Mouse (Mus musculus) adrenal gland, adult 2 months (tissue): Measurements from ENCODE around the gene C3ar1. TPM values are rescaled to one million over a fixed set of nuclear protein-coding genes. Genes with fewer than 3 reads are reported as not detected.

Source experiments
- DNase-seq: peaks from one replicate; pipeline ENCODE4 v3.0.0; 2021
- long read RNA-seq: library from polyadenylated mRNA; stranded (forward); transcript quantifications from one replicate; pipeline ENCODE4 v2.0.0, GENCODE M21; 2021
- polyA plus RNA-seq: library from polyadenylated mRNA; depleted of rRNA; stranded (reverse); fragments of >200 nt; gene quantifications from 2 replicates; pipeline ENCODE4 v1.2.3, GENCODE M21; 2012; rRNA removed
- total RNA-seq, 2 experiments: library from RNA; stranded (reverse); gene quantifications; 2 replicates each; pipeline ENCODE4 v1.2.3; 2021

Gene C3ar1
- 1 to 10 TPM; 2.6 to 6.7 TPM for total RNA-seq
- 2.7 and 3.0 TPM in 2 replicates for polyA plus RNA-seq
- long read RNA-seq, full-length matches to known transcripts: 2 of 2 reads
- long read RNA-seq, partial matches to known transcripts: 0 of 2 reads
- long read RNA-seq, other reads (novel, unspliced or antisense): 0 of 2 reads

DNA sequence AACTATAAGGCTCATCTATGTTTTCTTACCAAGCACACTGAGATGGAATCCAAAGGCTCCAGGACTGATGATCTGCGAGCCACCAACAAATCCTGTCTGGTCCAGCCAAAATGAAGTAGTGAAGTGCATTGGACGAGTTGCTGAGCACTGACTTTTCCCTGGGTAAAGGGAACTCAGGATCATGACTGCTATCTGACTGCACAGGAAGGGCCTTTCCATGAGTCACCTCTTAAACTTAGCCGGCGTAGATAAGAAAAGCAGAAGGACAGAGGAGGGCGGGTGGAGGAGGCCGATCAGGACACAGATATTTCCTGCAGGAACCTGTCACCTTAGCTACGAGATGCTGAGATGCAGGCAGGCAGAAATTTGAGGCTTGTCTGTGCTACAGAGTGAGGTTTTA lies at the start of gene C3ar1:
Gene C3ar1, minus strand, starts transcription at position 207 of the 400 bp plus-strand sequence.
- DNase-seq: peak; percentile 61

DNA sequence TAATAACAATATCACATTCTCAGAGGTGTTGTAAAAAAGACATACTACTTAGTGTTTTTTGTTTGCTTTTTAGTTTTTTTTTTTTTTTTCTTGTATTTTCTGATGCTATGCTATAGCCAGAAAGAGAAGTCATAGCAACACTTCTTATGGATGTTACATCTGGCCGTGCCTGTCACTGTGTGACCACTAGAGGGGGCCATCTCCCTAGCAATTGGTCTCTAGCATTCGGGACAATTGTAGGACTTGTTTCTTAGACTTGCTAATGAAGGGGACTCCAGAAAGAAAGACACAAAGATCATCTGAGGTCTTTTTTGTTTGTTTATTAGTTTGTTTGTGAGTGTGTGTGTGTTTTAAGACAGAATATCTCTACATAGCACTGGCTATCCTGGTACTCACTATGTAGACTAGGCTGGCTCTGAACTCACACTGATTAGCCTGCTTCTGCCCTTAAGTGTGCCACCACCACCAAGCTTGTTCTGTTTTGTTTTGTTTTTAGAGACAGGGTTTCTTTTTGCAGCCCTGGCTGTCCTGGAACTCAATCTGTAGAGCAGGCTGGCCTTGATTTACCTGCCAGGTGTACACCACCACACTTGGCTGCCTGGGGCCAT lies 36.6 kb upstream of the C3ar1 start:
- peak; percentile 42 for DNase-seq

DNA sequence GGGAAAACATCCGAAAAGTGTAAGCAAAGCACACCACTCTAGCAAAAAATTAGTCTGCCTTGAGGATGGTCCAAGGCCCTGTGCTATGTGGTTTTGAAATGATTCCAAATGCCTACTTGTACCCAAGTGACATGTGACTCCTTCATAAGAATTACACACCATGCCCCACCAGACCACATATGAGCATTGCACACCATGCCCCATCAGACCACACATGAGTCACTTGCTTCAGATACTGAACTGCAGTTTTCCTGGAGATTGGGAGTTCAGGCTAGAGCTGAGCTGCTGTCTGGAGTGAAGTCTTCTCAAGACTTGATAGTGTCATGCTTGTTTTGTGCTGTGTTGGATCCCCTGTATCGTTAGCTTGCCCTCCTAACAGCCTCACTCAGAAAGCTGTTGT lies 33.6 kb upstream of the C3ar1 start:
- no peak for DNase-seq

DNA sequence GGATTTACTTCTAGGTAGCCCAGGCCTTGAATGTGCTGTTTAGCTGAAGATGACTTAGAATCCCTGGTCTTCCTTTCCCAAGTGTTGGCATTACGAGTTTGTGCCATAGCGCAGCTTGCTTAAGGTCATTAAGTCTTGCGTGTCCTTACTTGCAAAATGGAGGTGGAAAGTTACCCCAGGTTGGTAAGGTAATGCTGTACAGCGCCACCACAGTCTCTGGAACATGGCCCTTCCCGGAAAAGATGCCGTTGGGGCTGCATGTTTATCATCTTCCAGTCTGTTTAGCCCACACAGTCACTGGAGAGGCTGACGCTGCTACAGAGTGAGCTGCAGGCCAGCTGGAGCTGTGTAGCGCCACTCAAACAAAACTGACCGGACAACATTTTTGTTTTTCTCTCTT lies 27.6 kb upstream of the C3ar1 start:
- DNase-seq: no peak

DNA sequence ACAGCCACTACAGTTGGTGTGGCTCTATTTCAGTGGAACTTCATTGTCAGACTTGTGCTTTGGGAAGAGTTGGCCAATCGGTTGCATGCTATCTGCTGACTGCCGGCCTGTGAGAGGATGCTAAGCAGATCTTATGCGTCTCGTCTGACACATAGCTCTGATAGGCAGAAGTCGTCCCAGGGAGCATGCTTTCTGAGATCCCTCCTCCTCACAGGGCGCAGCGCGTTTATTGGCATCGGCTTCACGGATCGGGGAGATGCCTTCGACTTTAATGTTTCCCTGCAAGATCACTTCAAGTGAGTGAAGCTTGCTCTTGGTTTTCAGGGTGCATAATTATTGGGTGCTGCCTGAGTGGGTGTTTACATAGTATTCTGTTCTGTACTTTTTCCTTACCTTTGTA lies 25.3 kb upstream of the C3ar1 start:
- no peak for DNase-seq

DNA sequence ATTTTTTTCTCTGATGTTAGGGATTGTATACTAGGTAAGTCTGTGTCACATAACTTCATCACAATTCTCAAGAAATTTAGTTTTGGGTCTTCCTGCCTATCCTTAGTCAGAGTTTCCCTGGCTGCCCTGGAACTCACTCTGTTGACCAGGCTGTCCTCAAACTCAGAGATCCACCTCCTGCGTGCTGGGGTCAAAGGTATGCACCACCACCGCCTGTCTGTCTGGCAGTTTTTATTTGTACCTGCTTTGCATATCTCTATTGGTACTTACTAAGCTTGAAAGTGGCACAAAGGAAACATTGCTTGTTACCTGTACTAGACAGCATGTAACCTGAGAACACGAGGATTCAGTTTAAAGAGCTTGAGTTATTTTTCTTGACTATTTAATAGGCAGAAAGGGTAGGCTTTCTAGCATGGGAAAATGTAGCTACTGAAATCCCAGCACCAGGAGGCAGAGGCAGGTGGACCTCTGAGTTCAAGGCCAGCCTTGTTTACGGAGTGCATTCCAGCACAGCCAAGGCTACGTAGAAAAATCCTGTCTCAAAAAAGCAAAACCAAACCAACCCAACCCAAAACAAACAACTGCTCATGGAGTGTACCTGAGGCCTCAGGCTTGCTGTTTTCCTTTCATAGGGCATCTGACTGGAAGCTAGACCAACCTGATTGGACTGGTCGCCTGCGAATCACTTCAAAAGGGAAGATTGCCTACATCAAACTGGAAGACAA lies 24.0 kb upstream of the C3ar1 start:
- DNase-seq: no peak

- DNase-seq: no peak
These were observed 23.3 kb upstream of the C3ar1 start for GRCm38 (mm10) chr6:122879141-122879735.

DNA sequence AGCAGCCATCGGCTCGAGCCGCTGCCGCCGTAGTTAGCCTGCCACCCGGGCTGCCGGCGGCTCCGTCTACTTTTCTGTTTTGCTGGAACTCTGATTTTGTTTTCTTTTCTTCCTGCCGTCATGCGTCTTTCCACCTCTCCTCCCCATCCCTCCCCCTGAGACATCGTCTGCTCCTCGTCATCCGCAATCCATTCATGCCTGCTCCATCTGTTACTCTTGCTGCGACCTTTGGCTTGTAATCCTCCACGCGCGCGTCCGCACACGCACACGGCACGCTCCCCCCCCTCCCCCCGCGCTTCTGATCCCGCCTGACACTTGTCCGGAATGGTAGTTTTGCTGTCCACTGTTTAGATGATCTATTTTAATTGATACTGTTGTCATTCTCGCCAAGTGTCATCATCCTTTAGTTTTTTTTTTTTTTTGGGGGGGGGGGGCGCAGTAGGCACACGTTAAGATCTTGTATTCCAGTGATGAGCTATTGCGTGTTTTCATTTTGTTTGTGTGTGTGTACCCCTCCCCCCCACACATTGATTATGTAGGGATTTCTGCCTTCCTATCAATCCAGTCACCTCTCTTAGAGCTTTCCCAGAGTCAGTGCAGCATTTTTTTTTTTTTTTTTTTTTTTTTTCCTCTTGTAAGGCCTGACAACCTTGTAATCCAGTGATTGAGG lies 18.9 kb upstream of the C3ar1 start:
- no peak for DNase-seq

DNA sequence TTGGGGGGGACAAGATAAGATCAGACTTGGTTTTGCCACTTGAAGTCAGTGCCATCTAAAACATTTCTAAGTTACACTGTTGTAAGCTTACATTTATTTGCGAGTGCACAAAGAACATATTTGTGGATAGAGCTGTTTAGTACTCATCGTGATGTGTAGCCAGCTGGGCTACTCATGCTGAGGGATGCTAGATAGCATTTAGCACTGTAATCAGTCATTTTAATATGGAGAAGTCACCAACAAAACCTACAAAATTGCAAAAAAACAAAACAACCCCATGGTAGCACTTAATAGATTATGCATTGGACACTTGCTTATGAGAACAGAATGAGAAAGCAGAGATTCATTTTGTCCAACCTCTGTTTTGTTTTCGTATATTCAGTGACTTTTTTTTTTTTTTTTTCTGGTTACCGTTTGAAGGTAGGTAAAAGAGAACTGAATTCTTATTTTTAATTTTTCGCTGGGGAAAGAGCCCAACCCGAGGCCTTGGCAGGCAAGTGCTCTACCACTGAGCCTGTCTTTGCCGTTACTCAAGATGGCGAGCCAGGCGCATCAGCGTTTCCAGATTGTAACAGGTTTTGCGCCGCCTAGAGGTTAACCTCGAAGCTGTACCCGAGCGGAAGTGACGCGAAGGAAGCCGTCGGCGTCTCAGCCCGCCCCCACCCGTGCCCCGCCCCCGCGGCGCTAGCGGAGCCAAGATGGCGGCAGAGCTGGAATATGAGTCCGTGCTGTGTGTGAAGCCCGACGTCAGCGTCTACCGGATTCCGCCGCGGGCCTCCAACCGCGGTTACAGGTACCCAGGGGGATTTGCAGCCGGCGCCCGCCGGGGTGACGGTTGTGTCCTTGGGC lies 18.1 kb upstream of the C3ar1 start, which contains the start of gene Necap1:
Gene Necap1, plus strand, starts transcription at position 604 of the 849 bp plus-strand sequence.
- DNase-seq: peak; percentile 96

DNA sequence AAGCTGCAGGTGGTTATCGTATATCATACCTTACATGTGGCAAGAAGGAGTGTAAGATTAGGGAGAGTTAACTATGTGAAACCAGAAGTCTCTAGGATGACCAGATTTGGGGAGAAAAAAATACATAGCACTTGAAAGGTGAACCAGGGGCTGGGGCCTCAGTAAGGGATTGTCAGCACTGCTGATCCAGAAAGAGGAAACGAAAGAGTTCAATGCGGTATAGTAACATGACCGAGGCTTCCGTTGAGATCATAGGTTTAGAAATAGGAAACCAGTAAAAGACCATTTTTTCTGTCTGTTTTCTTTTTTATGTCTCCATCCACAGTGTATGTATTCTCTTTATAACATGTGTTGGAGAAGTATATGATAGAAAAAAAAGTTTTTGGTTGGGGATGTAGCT lies 16.8 kb upstream of the C3ar1 start:
- no peak for DNase-seq

- DNase-seq: peak; percentile 56
These were observed 13.9 kb upstream of the C3ar1 start for GRCm38 (mm10) chr6:122869846-122870245.

- no peak for DNase-seq
These were observed 12.0 kb upstream of the C3ar1 start for GRCm38 (mm10) chr6:122867914-122868313.

DNA sequence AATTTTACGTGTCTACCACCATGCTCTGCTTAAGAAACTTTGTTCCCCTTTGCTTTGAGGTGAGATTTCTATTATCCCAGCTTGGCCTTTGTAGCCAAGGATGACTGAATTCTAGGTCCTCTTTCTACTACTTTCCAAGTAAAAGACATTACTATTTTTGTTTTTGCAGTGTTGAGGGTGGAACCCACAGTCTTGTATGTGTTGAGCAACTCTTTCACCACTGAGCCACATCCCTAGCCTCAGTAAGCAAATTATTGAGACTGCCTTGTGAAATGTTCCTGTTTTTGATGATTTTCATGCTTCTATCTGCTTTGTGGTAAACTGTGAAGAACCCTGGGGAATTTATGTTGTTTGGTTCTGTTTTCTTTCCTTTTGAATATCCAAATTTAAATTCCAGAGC lies 6.9 kb upstream of the C3ar1 start:
- DNase-seq: no peak

DNA sequence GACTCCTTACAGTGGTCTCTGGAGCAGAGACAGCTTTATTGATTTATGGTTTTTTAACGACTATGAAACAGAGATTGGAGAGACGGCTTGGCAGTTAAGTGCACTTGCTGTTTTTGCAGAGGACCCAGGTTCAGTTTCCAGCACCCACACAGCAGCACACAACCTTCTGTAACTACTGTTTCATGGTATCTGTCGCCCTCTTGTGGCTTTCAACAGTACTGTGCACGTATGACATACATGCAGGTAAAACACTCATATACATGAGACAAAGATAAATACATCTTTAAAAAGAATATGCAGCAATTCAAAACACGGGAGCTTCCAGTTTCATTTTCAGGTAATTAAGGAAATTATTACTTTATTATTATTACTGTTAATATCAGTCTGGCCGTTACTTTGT lies 6.5 kb upstream of the C3ar1 start:
- no peak for DNase-seq

DNA sequence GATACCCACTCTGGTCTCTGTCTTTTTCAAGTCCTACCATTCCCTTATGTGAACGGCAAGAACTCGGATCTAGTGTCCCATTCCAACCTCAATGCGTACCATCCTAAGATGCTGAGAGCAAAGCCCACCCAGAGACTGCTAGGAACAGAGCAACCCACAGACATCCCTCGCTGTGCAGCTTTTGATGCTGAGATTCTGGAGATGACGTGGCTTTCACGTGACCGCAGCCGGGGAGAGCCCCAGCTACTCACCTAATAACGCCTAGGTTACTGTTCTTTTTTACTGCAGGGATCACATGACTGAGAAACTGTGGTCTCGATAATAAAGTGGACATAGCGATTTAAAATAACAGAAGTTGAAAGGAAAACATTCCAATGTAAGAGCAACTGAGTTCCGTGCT lies 1.4 kb downstream of the C3ar1 start:
- DNase-seq: no peak

GRCm38 (mm10) chr6:122852696-122853095 lies 3.3 kb downstream of the C3ar1 start:
- no peak for DNase-seq

- no peak for DNase-seq
These were observed 12.2 kb downstream of the C3ar1 start for GRCm38 (mm10) chr6:122843759-122844158.

- no peak for DNase-seq
These were observed 18.4 kb downstream of the C3ar1 start for GRCm38 (mm10) chr6:122837539-122837938.

- DNase-seq: no peak
These were observed 19.0 kb downstream of the C3ar1 start for GRCm38 (mm10) chr6:122836974-122837373.

- peak; percentile 37 for DNase-seq
These were observed 21.6 kb downstream of the C3ar1 start for GRCm38 (mm10) chr6:122834365-122834764.

DNA sequence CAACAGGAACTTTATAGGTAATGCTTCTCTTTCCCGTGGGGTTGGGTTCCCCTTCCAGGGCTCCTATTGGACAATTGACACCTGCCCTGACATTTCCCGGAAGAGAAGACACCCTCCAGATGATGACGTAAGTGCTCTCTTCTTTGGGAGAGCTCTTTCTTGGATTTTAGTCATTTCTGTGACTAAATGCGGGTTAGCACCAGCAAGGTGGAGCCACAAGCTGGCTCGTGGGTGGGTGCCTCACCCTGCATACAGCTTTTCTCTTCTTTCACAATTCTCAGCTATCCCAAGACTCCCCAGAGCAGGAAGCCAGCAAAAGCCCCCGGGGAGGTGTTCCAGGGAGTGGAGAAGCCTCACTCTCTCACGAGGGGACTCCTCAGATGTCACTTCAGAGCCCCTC lies 23.1 kb downstream of the C3ar1 start:
- no peak for DNase-seq

DNA sequence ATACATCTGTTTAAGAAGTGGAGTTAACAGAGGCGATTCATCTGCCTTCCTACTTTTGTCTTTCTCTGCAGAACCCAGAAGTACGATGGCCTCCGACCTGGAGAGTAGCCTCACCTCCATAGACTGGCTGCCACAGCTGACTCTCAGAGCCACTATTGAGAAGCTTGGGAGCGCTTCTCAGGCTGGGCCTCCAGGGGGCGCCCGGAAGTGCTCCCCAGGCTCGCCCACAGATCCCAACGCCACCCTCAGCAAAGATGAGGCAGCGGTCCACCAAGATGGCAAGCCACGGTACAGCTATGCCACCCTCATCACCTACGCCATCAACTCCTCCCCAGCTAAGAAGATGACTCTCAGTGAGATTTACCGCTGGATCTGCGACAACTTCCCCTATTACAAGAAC lies 27.9 kb downstream of the C3ar1 start:
- DNase-seq: peak; percentile 32
